14 mouse cellular contexts compared by ENCODE assay signal in genomic region chr14:21592152-21592551, GRCm38 (mm10).
DNase-seq lines count a peak whose midpoint lies in the region; ATAC-seq and TF ChIP-seq lines count a peak whose summit lies in the region.
"Had no signal": no experiment of that assay in that cellular context is flagged by ENCODE, and none has a peak within 500 bp of the region (broad histone marks: within the 10 kb centered on the region; RNA-seq: fewer than 3 reads in every experiment).

No protein-coding gene starts in this region.

- H3K4me2 ChIP-seq in heart, postnatal 0 days (ENCODE audit: low read depth, low read length), result no peak overlapping the region
- H3K4me2 ChIP-seq in lung, embryonic 14.5 days, result no peak overlapping the region
- H3K4me2 ChIP-seq: heart, embryonic 11.5 days; hindbrain, embryonic 12.5 days; kidney, embryonic 15.5 days had no signal

- ATAC-seq in heart, postnatal 0 days (ENCODE audit: insufficient read depth, low read depth), result no peak
- ATAC-seq in lung, embryonic 14.5 days (ENCODE audit: insufficient read depth), result no peak
- no peak for ATAC-seq in activated CD4-positive, CD25-positive, alpha-beta regulatory T cell, adult 4 months

- H3K4me1 ChIP-seq in heart, postnatal 0 days (ENCODE audit: control insufficient read depth, insufficient read depth), result peaks cover 16% of the 10 kb centered on the region
- H3K4me1 ChIP-seq in lung, embryonic 14.5 days (ENCODE audit: insufficient read depth), result no peaks in the 10 kb centered on the region
- peaks cover 1% of the 10 kb centered on the region for H3K4me1 ChIP-seq in cortical plate, adult 2 months (ENCODE audit: control insufficient read depth, insufficient read depth, low read length)

- WGBS in heart, postnatal 0 days, result 100% methylated on average over 1 of the region's 1 CpGs
- 97% methylated on average over 1 of the region's 1 CpGs for WGBS in lung, embryonic 14.5 days

- TF ChIP-seq CTCF in heart, postnatal 0 days (IDR thresholded peaks at IDR 0.05; ENCODE audit: low read depth), result peak; percentile 24
- peak; percentile 39 for TF ChIP-seq CTCF in lung, embryonic 14.5 days (IDR thresholded peaks at IDR 0.05; ENCODE audit: low read depth)
- TF ChIP-seq CTCF in cortical plate, adult 2 months (IDR thresholded peaks at IDR 0.05; ENCODE audit: extremely low read depth, insufficient read depth, low read length), result 0 out of 2 replicates have a peak, but pooled peaks have one; percentile 6

- no peaks in the 10 kb centered on the region for H3K27me3 ChIP-seq in heart, postnatal 0 days (ENCODE audit: control insufficient read depth, insufficient read depth, low read length)
- no peaks in the 10 kb centered on the region for H3K27me3 ChIP-seq in lung, embryonic 14.5 days (ENCODE audit: insufficient read depth, low read length)
- H3K27me3 ChIP-seq: CH12.LX; hindbrain, embryonic 12.5 days; kidney, embryonic 15.5 days had no signal

- no peaks in the 10 kb centered on the region for H3K36me3 ChIP-seq in heart, postnatal 0 days (replicated peaks; ENCODE audit: control insufficient read depth, insufficient read depth, low read length)
- H3K36me3 ChIP-seq in lung, embryonic 14.5 days (ENCODE audit: insufficient read depth), result no peaks in the 10 kb centered on the region

- no peak for DNase-seq in heart, postnatal 0 days (ENCODE audit: low spot score)
- no peak for DNase-seq in heart, postnatal 36 days
- DNase-seq in lung, embryonic 14.5 days, result no peak
- DNase-seq in lung, postnatal 4 days, result no peak
- peak; percentile 72 for DNase-seq in ES-CJ7 (ENCODE audit: low read depth, low spot score)
- DNase-seq in spleen, adult 18-20 months, result no peak
- DNase-seq: right cerebral cortex, postnatal 14 days; thymus, adult 18-20 months had no signal

- no peaks in the 10 kb centered on the region for H3K9me3 ChIP-seq in heart, postnatal 0 days (replicated peaks; ENCODE audit: control insufficient read depth, low read length)
- H3K9me3 ChIP-seq in lung, embryonic 14.5 days (ENCODE audit: low read depth, low read length), result no peaks in the 10 kb centered on the region
- H3K9me3 ChIP-seq: hindbrain, embryonic 12.5 days; kidney, embryonic 15.5 days had no signal

- no peak for TF ChIP-seq POLR2A in cortical plate, adult 2 months (IDR thresholded peaks at IDR 0.05; ENCODE audit: extremely low read depth, insufficient read depth, low read length)

- intact Hi-C loops in heart, postnatal 36 days (cut with DNase I), result no loop called here

- H3K9ac ChIP-seq in heart, postnatal 0 days (replicated peaks; ENCODE audit: low read depth, low read length), result no peak overlapping the region
- H3K9ac ChIP-seq in lung, embryonic 14.5 days, result no peak overlapping the region
- H3K9ac ChIP-seq: hindbrain, embryonic 12.5 days; kidney, embryonic 15.5 days had no signal

- no peak overlapping the region for H3K27ac ChIP-seq in heart, postnatal 0 days (ENCODE audit: low read depth)
- H3K27ac ChIP-seq in lung, embryonic 14.5 days (ENCODE audit: low read depth), result no peak overlapping the region
- no peak overlapping the region for H3K27ac ChIP-seq in cortical plate, adult 2 months (ENCODE audit: insufficient read depth, low read length)
- H3K27ac ChIP-seq: hindbrain, embryonic 12.5 days; kidney, embryonic 15.5 days had no signal

- no peak overlapping the region for H3K4me3 ChIP-seq in heart, postnatal 0 days (ENCODE audit: low read depth, low read length)
- no peak overlapping the region for H3K4me3 ChIP-seq in lung, embryonic 14.5 days (ENCODE audit: low read depth, low read length)
- no peak overlapping the region for H3K4me3 ChIP-seq in cortical plate, adult 2 months (ENCODE audit: insufficient read depth, low read length)
- H3K4me3 ChIP-seq: hindbrain, embryonic 12.5 days; kidney, embryonic 15.5 days had no signal

- TF ChIP-seq EP300 in heart, postnatal 0 days (IDR thresholded peaks at IDR 0.05; ENCODE audit: low read depth), result no peak
